Mouse (Mus musculus): ENCODE data around the gene 2210016L21Rik. TPM values are rescaled to one million over a fixed set of nuclear protein-coding genes. Genes with fewer than 3 reads are reported as not detected.

The 2210016L21Rik gene
- polyA plus RNA-seq, 1 experiment = 35.8 TPM

DNA sequence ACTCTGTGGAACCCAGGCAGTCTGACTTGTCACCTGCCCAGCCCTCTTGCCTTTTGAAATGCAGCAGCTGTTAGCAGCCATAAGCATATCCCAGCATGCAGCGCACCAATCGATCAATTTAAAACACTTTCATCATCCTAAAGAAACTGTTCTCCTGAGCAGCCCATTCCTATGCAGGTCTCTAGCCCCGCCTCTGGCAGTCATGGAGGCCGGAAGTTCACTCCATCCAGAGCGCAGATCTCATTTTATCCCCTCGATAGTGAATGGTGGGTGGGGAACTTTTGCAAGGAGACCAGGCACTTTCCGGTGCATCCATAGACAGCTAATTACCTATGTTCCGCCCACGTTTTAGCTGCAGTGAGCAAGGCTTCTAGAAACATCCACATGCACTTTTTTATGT lies 30.2 kb downstream of the 2210016L21Rik start:
- H3K4me3 ChIP-seq (replicated peaks) = no peak overlapping the region
- peaks cover 20% of the 10 kb centered on the region for H3K4me1 ChIP-seq
- H3K27me3 ChIP-seq (replicated peaks) = peaks cover 38% of the 10 kb centered on the region
- no peak for TF ChIP-seq GATA1 (IDR thresholded peaks at IDR 0.05; ENCODE audit: borderline replicate concordance, low read length)
- no peak for TF ChIP-seq FLI1 (IDR thresholded peaks at IDR 0.05; ENCODE audit: low read length)
- H3K9me3 ChIP-seq = no peaks in the 10 kb centered on the region
- H3K36me3 ChIP-seq (replicated peaks; ENCODE audit: low read length) = no peaks in the 10 kb centered on the region

DNA sequence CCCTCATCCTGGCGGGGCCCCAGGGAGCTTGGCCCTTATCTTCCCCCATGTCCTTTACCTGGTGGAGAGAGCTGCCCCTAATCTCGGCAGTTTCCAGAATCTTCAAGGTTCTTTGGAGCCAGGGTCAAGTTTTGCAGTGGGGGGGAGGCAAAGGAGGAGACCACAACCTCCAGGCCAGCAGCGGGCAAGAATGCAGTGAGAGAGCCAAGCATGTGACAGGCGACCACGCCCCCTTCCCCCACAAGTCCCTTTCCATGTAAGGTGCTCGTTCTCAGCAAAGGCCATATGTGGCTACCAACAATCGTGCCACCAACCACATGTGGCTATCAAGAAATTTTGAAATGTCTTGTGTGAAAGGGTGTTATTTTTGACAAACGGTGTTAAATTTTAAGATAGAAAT lies 31.2 kb downstream of the 2210016L21Rik start:
- TF ChIP-seq FLI1 (IDR thresholded peaks at IDR 0.05; ENCODE audit: low read length) (no peak), GATA1 (IDR thresholded peaks at IDR 0.05; ENCODE audit: borderline replicate concordance, low read length) (no peak)

GRCm38 (mm10) chr5:114976935-114977334 lies 35.0 kb downstream of the 2210016L21Rik start:
- Histone ChIP-seq H3K9me3 (no peaks in the 10 kb centered on the region), H3K36me3 (replicated peaks; ENCODE audit: low read length) (no peaks in the 10 kb centered on the region), H3K4me3 (replicated peaks) (no peak overlapping the region), H3K4me1 (peaks cover 35% of the 10 kb centered on the region), H3K27me3 (replicated peaks) (no peaks in the 10 kb centered on the region)
- TF ChIP-seq FLI1 (IDR thresholded peaks at IDR 0.05; ENCODE audit: low read length) (no peak), GATA1 (IDR thresholded peaks at IDR 0.05; ENCODE audit: borderline replicate concordance, low read length) (no peak)

More for the DNA sequence above, 31.2 kb downstream of the 2210016L21Rik start:
- peaks cover 12% of the 10 kb centered on the region for H3K4me1 ChIP-seq
- H3K4me3 ChIP-seq (replicated peaks) = no peak overlapping the region
- peaks cover 29% of the 10 kb centered on the region for H3K27me3 ChIP-seq (replicated peaks)
- H3K36me3 ChIP-seq (replicated peaks; ENCODE audit: low read length) = no peaks in the 10 kb centered on the region
- no peaks in the 10 kb centered on the region for H3K9me3 ChIP-seq

GRCm38 (mm10) chr5:114978473-114978872 lies 36.5 kb downstream of the 2210016L21Rik start:
- Histone ChIP-seq H3K4me3 (replicated peaks) (no peak overlapping the region), H3K36me3 (replicated peaks; ENCODE audit: low read length) (no peaks in the 10 kb centered on the region), H3K9me3 (peaks cover 2% of the 10 kb centered on the region), H3K27me3 (replicated peaks) (peaks cover under 1% of the 10 kb centered on the region), H3K4me1 (peaks cover 32% of the 10 kb centered on the region)
- TF ChIP-seq FLI1 (IDR thresholded peaks at IDR 0.05; ENCODE audit: low read length) (no peak), GATA1 (IDR thresholded peaks at IDR 0.05; ENCODE audit: borderline replicate concordance, low read length) (no peak)

DNA sequence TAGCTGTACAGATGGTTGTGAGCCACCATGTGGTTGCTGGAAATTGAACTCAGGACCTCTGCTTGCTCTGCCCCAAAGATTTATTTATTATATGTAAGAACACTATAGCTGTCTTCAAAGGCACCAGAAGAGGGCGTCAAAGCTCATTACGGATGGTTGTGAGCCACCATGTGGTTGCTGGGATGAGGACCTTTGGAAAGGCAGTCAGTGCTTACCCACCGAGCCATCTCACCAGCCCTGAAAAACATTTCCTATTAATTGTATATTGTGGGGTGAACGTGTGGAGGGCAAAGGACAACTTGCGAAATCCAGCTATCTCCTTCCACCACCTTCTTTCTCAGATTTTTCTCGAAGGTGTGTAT lies 36.9 kb downstream of the 2210016L21Rik start:
- Histone ChIP-seq H3K9me3 (peaks cover 6% of the 10 kb centered on the region), H3K4me3 (replicated peaks) (peak overlapping the region; percentile 92), H3K27me3 (replicated peaks) (peaks cover 4% of the 10 kb centered on the region), H3K4me1 (peaks cover 32% of the 10 kb centered on the region), H3K36me3 (replicated peaks; ENCODE audit: low read length) (no peaks in the 10 kb centered on the region)
- TF ChIP-seq FLI1 (IDR thresholded peaks at IDR 0.05; ENCODE audit: low read length) = no peak
- TF ChIP-seq GATA1 (IDR thresholded peaks at IDR 0.05; ENCODE audit: borderline replicate concordance, low read length) = no peak

- Histone ChIP-seq H3K9me3 (peaks cover 6% of the 10 kb centered on the region), H3K4me1 (peaks cover 32% of the 10 kb centered on the region)
Measured at GRCm38 (mm10) chr5:114979250-114980121, 37.5 kb downstream of the 2210016L21Rik start.

GRCm38 (mm10) chr5:114980122-114980748 lies 38.3 kb downstream of the 2210016L21Rik start:
- no peak for TF ChIP-seq GATA1 (IDR thresholded peaks at IDR 0.05; ENCODE audit: borderline replicate concordance, low read length)
- TF ChIP-seq FLI1 (IDR thresholded peaks at IDR 0.05; ENCODE audit: low read length) = no peak
- Histone ChIP-seq H3K4me1 (peaks cover 32% of the 10 kb centered on the region), H3K9me3 (peaks cover 6% of the 10 kb centered on the region), H3K4me3 (replicated peaks) (peak overlapping the region; percentile 92), H3K27me3 (replicated peaks) (peaks cover 9% of the 10 kb centered on the region), H3K36me3 (replicated peaks; ENCODE audit: low read length) (no peaks in the 10 kb centered on the region)

More at GRCm38 (mm10) chr5:114979250-114980121, 37.5 kb downstream of the 2210016L21Rik start:
- Histone ChIP-seq H3K27me3 (replicated peaks) (peaks cover 6% of the 10 kb centered on the region), H3K4me3 (replicated peaks) (peak overlapping the region; percentile 92), H3K36me3 (replicated peaks; ENCODE audit: low read length) (no peaks in the 10 kb centered on the region)
- TF ChIP-seq FLI1 (IDR thresholded peaks at IDR 0.05; ENCODE audit: low read length) = no peak
- TF ChIP-seq GATA1 (IDR thresholded peaks at IDR 0.05; ENCODE audit: borderline replicate concordance, low read length) = no peak

GRCm38 (mm10) chr5:114982001-114982400 lies 40.0 kb downstream of the 2210016L21Rik start:
- Histone ChIP-seq H3K4me3 (replicated peaks) (no peak overlapping the region), H3K27me3 (replicated peaks) (peaks cover 11% of the 10 kb centered on the region), H3K4me1 (peaks cover 25% of the 10 kb centered on the region), H3K9me3 (peaks cover 6% of the 10 kb centered on the region), H3K36me3 (replicated peaks; ENCODE audit: low read length) (no peaks in the 10 kb centered on the region)
- no peak for TF ChIP-seq FLI1 (IDR thresholded peaks at IDR 0.05; ENCODE audit: low read length)
- no peak for TF ChIP-seq GATA1 (IDR thresholded peaks at IDR 0.05; ENCODE audit: borderline replicate concordance, low read length)

DNA sequence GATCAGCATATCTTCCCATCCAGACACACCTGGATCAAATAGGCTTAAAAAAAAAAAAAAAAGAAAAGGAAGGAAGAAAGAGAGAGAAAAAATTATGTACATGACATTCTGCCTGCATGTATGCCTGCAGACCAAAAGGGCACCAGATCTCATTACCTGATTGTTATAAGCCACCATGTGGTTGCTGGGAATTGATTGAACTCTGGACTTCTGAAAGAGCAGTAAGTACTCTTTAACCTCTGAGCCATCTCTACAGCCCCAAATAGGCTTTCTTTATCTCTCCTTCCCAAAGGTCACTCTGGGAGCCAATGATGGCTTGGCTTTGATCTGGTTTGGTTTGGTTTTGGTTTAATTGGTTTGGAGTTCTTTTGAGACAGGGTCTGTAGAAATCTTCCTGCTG lies 43.1 kb downstream of the 2210016L21Rik start:
- peaks cover 11% of the 10 kb centered on the region for H3K27me3 ChIP-seq (replicated peaks)
- TF ChIP-seq GATA1 (IDR thresholded peaks at IDR 0.05; ENCODE audit: borderline replicate concordance, low read length) (no peak), FLI1 (IDR thresholded peaks at IDR 0.05; ENCODE audit: low read length) (no peak)
- peaks cover 11% of the 10 kb centered on the region for H3K4me1 ChIP-seq
- H3K4me3 ChIP-seq (replicated peaks) = no peak overlapping the region
- H3K36me3 ChIP-seq (replicated peaks; ENCODE audit: low read length) = no peaks in the 10 kb centered on the region
- peaks cover 6% of the 10 kb centered on the region for H3K9me3 ChIP-seq

GRCm38 (mm10) chr5:114996447-114996846 lies 54.5 kb downstream of the 2210016L21Rik start:
- Histone ChIP-seq H3K9me3 (peaks cover 8% of the 10 kb centered on the region), H3K4me1 (0 out of 2 replicates have a peak, but pooled peaks cover 7% of the 10 kb centered on the region), H3K27me3 (replicated peaks) (peaks cover 50% of the 10 kb centered on the region), H3K36me3 (replicated peaks; ENCODE audit: low read length) (no peaks in the 10 kb centered on the region), H3K4me3 (replicated peaks) (peak overlapping the region; percentile 73)
- no peak for TF ChIP-seq GATA1 (IDR thresholded peaks at IDR 0.05; ENCODE audit: borderline replicate concordance, low read length)
- no peak for TF ChIP-seq FLI1 (IDR thresholded peaks at IDR 0.05; ENCODE audit: low read length)
